Mouse (Mus musculus): ENCODE measurements around the gene Cntnap4. TPM values are rescaled to one million over a fixed set of nuclear protein-coding genes. Genes with fewer than 3 reads are reported as not detected.

The Cntnap4 gene
- total and polyA plus RNA-seq, 2 experiments from 2014 or later: 16.5 to 37.0 TPM

GRCm38 (mm10) chr8:112588357-112589051, 18.7 kb downstream of the Cntnap4 start:
- no peak for TF ChIP-seq CTCF (IDR thresholded peaks at IDR 0.05)
- H3K27ac ChIP-seq (ENCODE audit: low read depth, low read length): no peak overlapping the region
- H3K27me3 ChIP-seq (ENCODE audit: insufficient read depth, low read length): no peaks in the 10 kb centered on the region
- no peak overlapping the region for H3K4me2 ChIP-seq (ENCODE audit: low read depth, low read length, poor library complexity, severe bottlenecking)
- H3K9me3 ChIP-seq (ENCODE audit: low read length): no peaks in the 10 kb centered on the region
- 67% methylated on average over 8 of the region's 8 CpGs for WGBS
- H3K4me1 ChIP-seq (ENCODE audit: insufficient read depth, low read length): no peaks in the 10 kb centered on the region; the same call in 1 of the 2 replicates
- ATAC-seq (ENCODE audit: low FRiP score) (no peak), DNase-seq (ENCODE audit: low spot score) (no peak)
- H3K9ac ChIP-seq (replicated peaks; ENCODE audit: low read length, poor library complexity, severe bottlenecking): no peak overlapping the region
- no peaks in the 10 kb centered on the region for H3K36me3 ChIP-seq (ENCODE audit: insufficient read depth, low read length)
- H3K4me3 ChIP-seq (ENCODE audit: low read depth, low read length): no peak overlapping the region

- Histone ChIP-seq H3K27me3 (ENCODE audit: insufficient read depth, low read length) (no peaks in the 10 kb centered on the region), H3K4me3 (ENCODE audit: low read depth, low read length) (no peak overlapping the region), H3K36me3 (ENCODE audit: insufficient read depth, low read length) (no peaks in the 10 kb centered on the region), H3K9me3 (ENCODE audit: low read length) (no peaks in the 10 kb centered on the region), H3K27ac (ENCODE audit: low read depth, low read length) (no peak overlapping the region), H3K9ac (replicated peaks; ENCODE audit: low read length, poor library complexity, severe bottlenecking) (no peak overlapping the region), H3K4me2 (ENCODE audit: low read depth, low read length, poor library complexity, severe bottlenecking) (peak overlapping the region; percentile 33), H3K4me1 (ENCODE audit: insufficient read depth, low read length) (no peaks in the 10 kb centered on the region; the same call in 1 of the 2 replicates)
- no peak for ATAC-seq (ENCODE audit: low FRiP score)
- TF ChIP-seq CTCF (IDR thresholded peaks at IDR 0.05): no peak
- 62% methylated on average over 14 of the region's 14 CpGs for WGBS
- no peak for DNase-seq (ENCODE audit: low spot score)
Observed at GRCm38 (mm10) chr8:112589052-112589389, 19.2 kb downstream of the Cntnap4 start.

- Histone ChIP-seq H3K4me3 (ENCODE audit: low read depth, low read length) (no peak overlapping the region), H3K27ac (ENCODE audit: low read depth, low read length) (peak overlapping the region; percentile 26; the same call in 1 of the 2 replicates), H3K9ac (replicated peaks; ENCODE audit: low read length, poor library complexity, severe bottlenecking) (no peak overlapping the region), H3K4me1 (ENCODE audit: insufficient read depth, low read length) (no peaks in the 10 kb centered on the region), H3K9me3 (ENCODE audit: low read length) (no peaks in the 10 kb centered on the region), H3K36me3 (ENCODE audit: insufficient read depth, low read length) (no peaks in the 10 kb centered on the region), H3K4me2 (ENCODE audit: low read depth, low read length, poor library complexity, severe bottlenecking) (no peak overlapping the region), H3K27me3 (ENCODE audit: insufficient read depth, low read length) (no peaks in the 10 kb centered on the region)
- ATAC-seq (ENCODE audit: low FRiP score) (no peak), DNase-seq (ENCODE audit: low spot score) (peak; percentile 46)
- TF ChIP-seq CTCF (IDR thresholded peaks at IDR 0.05): peak; percentile 13; the same call in 1 of the 2 replicates
- 62% methylated on average over 15 of the region's 15 CpGs for WGBS
Observed at GRCm38 (mm10) chr8:112596023-112596776, 26.4 kb downstream of the Cntnap4 start.

GRCm38 (mm10) chr8:112599975-112600374, 30.1 kb downstream of the Cntnap4 start:
- DNase-seq (ENCODE audit: low spot score) (peak; percentile 22), ATAC-seq (ENCODE audit: low FRiP score) (no peak)
- no peak for TF ChIP-seq CTCF (IDR thresholded peaks at IDR 0.05)
- Histone ChIP-seq H3K27ac (ENCODE audit: low read depth, low read length) (no peak overlapping the region), H3K27me3 (ENCODE audit: insufficient read depth, low read length) (no peaks in the 10 kb centered on the region), H3K9me3 (ENCODE audit: low read length) (no peaks in the 10 kb centered on the region), H3K9ac (replicated peaks; ENCODE audit: low read length, poor library complexity, severe bottlenecking) (no peak overlapping the region), H3K4me3 (ENCODE audit: low read depth, low read length) (no peak overlapping the region), H3K4me1 (ENCODE audit: insufficient read depth, low read length) (no peaks in the 10 kb centered on the region), H3K4me2 (ENCODE audit: low read depth, low read length, poor library complexity, severe bottlenecking) (no peak overlapping the region), H3K36me3 (ENCODE audit: insufficient read depth, low read length) (no peaks in the 10 kb centered on the region)
- WGBS: 87% methylated on average over 11 of the region's 11 CpGs

GRCm38 (mm10) chr8:112601150-112601549, 31.3 kb downstream of the Cntnap4 start:
- H3K4me1 ChIP-seq (ENCODE audit: insufficient read depth, low read length): no peaks in the 10 kb centered on the region
- no peak overlapping the region for H3K4me2 ChIP-seq (ENCODE audit: low read depth, low read length, poor library complexity, severe bottlenecking)
- no peaks in the 10 kb centered on the region for H3K36me3 ChIP-seq (ENCODE audit: insufficient read depth, low read length)
- no peak for DNase-seq (ENCODE audit: low spot score)
- H3K9me3 ChIP-seq (ENCODE audit: low read length): no peaks in the 10 kb centered on the region
- no peak overlapping the region for H3K27ac ChIP-seq (ENCODE audit: low read depth, low read length)
- no peaks in the 10 kb centered on the region for H3K27me3 ChIP-seq (ENCODE audit: insufficient read depth, low read length)
- H3K4me3 ChIP-seq (ENCODE audit: low read depth, low read length): no peak overlapping the region
- 95% methylated on average over 1 of the region's 1 CpGs for WGBS
- H3K9ac ChIP-seq (replicated peaks; ENCODE audit: low read length, poor library complexity, severe bottlenecking): no peak overlapping the region
- TF ChIP-seq CTCF (IDR thresholded peaks at IDR 0.05): no peak
- ATAC-seq (ENCODE audit: low FRiP score): no peak

- peak; percentile 14 for DNase-seq (ENCODE audit: low spot score)
- WGBS: 78% methylated on average over 6 of the region's 6 CpGs
- Histone ChIP-seq H3K4me3 (ENCODE audit: low read depth, low read length) (no peak overlapping the region), H3K9ac (replicated peaks; ENCODE audit: low read length, poor library complexity, severe bottlenecking) (no peak overlapping the region), H3K36me3 (ENCODE audit: insufficient read depth, low read length) (no peaks in the 10 kb centered on the region), H3K4me2 (ENCODE audit: low read depth, low read length, poor library complexity, severe bottlenecking) (no peak overlapping the region), H3K9me3 (ENCODE audit: low read length) (no peaks in the 10 kb centered on the region), H3K27ac (ENCODE audit: low read depth, low read length) (no peak overlapping the region), H3K4me1 (ENCODE audit: insufficient read depth, low read length) (no peaks in the 10 kb centered on the region), H3K27me3 (ENCODE audit: insufficient read depth, low read length) (no peaks in the 10 kb centered on the region)
- no peak for ATAC-seq (ENCODE audit: low FRiP score)
- TF ChIP-seq CTCF (IDR thresholded peaks at IDR 0.05): no peak
Observed at GRCm38 (mm10) chr8:112610121-112610520, 40.3 kb downstream of the Cntnap4 start.

Measured in midbrain, postnatal 0 days (tissue).